Mouse (Mus musculus): ENCODE measurements around the gene Cox4i1. TPM values are rescaled to one million over a fixed set of nuclear protein-coding genes. Genes with fewer than 3 reads are reported as not detected.

The Cox4i1 gene
- polyA plus RNA-seq, 1 experiment from 2014 or later = 1,049 TPM

DNA sequence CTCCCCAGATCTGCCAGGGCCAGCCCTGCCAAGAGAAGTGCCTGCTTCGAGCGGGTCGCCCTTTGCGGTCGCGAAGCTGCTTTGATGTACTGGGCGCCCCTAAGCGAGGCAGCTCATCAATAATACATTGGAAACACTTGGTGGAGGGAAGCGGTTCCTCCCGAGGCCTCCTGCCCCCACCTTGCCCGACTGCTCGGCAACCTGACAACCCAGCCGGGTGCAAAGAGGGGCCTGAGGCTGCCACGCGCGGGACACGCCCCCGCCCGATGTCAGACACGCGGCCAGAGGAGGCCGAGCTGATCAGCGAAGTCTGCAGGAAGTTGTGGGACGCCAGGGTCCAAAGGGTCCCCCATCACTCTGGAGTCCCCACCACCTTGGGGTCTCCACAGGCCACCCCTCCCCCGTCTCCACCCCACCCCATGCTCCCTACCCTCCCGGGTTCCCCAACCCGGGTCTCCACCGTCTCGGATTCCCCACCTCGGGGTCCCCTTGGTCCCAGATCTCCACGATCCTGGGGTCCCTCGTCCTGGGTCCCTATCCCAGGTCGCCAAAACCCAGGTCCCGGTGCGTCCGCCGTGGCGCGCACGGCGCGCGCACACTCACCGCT, 34.3 kb upstream of the Cox4i1 start:
- WGBS = under 1% methylated on average over 44 of the region's 44 CpGs
- peak; percentile 48; the same call in 1 of the 2 replicates for ATAC-seq (replicated peaks)
- H3K4me2 ChIP-seq = peak overlapping the region; percentile 93
- H3K27ac ChIP-seq = peak overlapping the region; percentile 32; the same call in 1 of the 2 replicates
- no peaks in the 10 kb centered on the region for H3K36me3 ChIP-seq (replicated peaks)
- peak overlapping the region; percentile 68 for H3K9ac ChIP-seq
- no peaks in the 10 kb centered on the region for H3K9me3 ChIP-seq
- H3K4me3 ChIP-seq = peak overlapping the region; percentile 67
- peaks cover 18% of the 10 kb centered on the region for H3K4me1 ChIP-seq
- 0 out of 2 replicates have a peak, but pooled peaks cover 5% of the 10 kb centered on the region for H3K27me3 ChIP-seq (replicated peaks)

- Histone ChIP-seq H3K4me3 (peak overlapping the region; percentile 67), H3K36me3 (replicated peaks) (no peaks in the 10 kb centered on the region), H3K4me1 (peaks cover 18% of the 10 kb centered on the region), H3K9ac (peak overlapping the region; percentile 68), H3K27me3 (replicated peaks) (0 out of 2 replicates have a peak, but pooled peaks cover 5% of the 10 kb centered on the region), H3K27ac (peak overlapping the region; percentile 32; the same call in 1 of the 2 replicates), H3K4me2 (peak overlapping the region; percentile 93), H3K9me3 (no peaks in the 10 kb centered on the region)
- under 1% methylated on average over 42 of the region's 42 CpGs for WGBS
- peak; percentile 49 for ATAC-seq (replicated peaks)
Observed at GRCm38 (mm10) chr8:120634329-120634839, 33.6 kb upstream of the Cox4i1 start.

- Histone ChIP-seq H3K4me1 (no peaks in the 10 kb centered on the region), H3K36me3 (replicated peaks) (no peaks in the 10 kb centered on the region), H3K27ac (0 out of 2 replicates have a peak overlapping the region, but pooled peaks have one; percentile 6), H3K4me3 (no peak overlapping the region), H3K27me3 (replicated peaks) (no peaks in the 10 kb centered on the region), H3K9ac (no peak overlapping the region), H3K4me2 (no peak overlapping the region), H3K9me3 (no peaks in the 10 kb centered on the region)
- 14% methylated on average over 8 of the region's 8 CpGs for WGBS
- ATAC-seq (replicated peaks) = no peak
Observed at GRCm38 (mm10) chr8:120641245-120641644, 26.8 kb upstream of the Cox4i1 start.

DNA sequence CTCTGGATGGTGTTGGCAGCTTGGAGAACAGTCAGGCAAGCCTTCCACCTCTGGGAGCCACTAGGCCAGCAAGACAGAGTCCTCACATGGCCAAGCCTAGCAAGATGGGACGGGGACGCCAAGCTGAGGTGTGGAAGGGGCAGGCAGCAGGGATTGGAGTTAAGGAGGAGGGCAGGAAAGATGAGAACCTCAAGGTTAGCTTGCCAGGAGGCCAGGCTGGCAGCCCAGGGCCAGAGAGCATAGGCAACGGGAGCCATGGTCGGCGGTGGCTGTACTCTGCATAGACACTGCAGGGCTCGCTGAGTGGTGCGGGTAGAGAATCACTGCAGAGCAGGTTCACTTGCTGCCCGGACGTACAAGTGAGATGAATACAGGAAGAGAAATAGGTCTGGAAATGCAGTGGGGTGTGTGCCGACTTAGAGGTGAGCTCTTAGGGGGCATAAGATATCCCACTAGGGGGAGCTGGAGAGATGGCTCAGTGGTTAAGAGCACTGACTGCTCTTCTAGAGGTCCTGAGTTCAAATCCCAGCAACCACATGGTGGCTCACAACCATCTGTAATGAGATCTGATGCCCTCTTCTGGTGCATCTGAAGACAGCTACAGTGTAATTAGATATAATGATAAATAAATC, 25.9 kb upstream of the Cox4i1 start:
- no peak overlapping the region for H3K4me2 ChIP-seq
- 75% methylated on average over 10 of the region's 10 CpGs for WGBS
- H3K9me3 ChIP-seq = no peaks in the 10 kb centered on the region
- no peak overlapping the region for H3K9ac ChIP-seq
- H3K27me3 ChIP-seq (replicated peaks) = no peaks in the 10 kb centered on the region
- H3K27ac ChIP-seq = 0 out of 2 replicates have a peak overlapping the region, but pooled peaks have one; percentile 29
- H3K4me1 ChIP-seq = no peaks in the 10 kb centered on the region
- no peaks in the 10 kb centered on the region for H3K36me3 ChIP-seq (replicated peaks)
- H3K4me3 ChIP-seq = no peak overlapping the region
- no peak for ATAC-seq (replicated peaks)

- Histone ChIP-seq H3K4me2 (no peak overlapping the region), H3K4me1 (no peaks in the 10 kb centered on the region), H3K4me3 (no peak overlapping the region), H3K27me3 (replicated peaks) (no peaks in the 10 kb centered on the region), H3K36me3 (replicated peaks) (no peaks in the 10 kb centered on the region), H3K9ac (no peak overlapping the region), H3K9me3 (no peaks in the 10 kb centered on the region), H3K27ac (no peak overlapping the region)
- peak; percentile 79 for ATAC-seq (replicated peaks)
- WGBS = 83% methylated on average over 7 of the region's 7 CpGs
Observed at GRCm38 (mm10) chr8:120644663-120645062, 23.4 kb upstream of the Cox4i1 start.

- Histone ChIP-seq H3K4me2 (no peak within 1 kb of the TSS), H3K27ac (no peak within 1 kb of the TSS), H3K4me3 (no peak within 1 kb of the TSS), H3K36me3 (replicated peaks) (no peaks in the 10 kb centered on the region), H3K9ac (no peak within 1 kb of the TSS), H3K9me3 (no peaks in the 10 kb centered on the region), H3K27me3 (replicated peaks) (no peaks in the 10 kb centered on the region), H3K4me1 (no peaks in the 10 kb centered on the region)
- WGBS = 37% methylated on average over 7 of the region's 7 CpGs
- no peak for ATAC-seq (replicated peaks)
Observed at GRCm38 (mm10) chr8:120647532-120647931, 20.5 kb upstream of the Cox4i1 start, which contains the start of gene 1190005I06Rik. TSS of gene 1190005I06Rik (minus strand) at chr8:120647632.

GRCm38 (mm10) chr8:120656322-120657052, 11.5 kb upstream of the Cox4i1 start:
- Histone ChIP-seq H3K4me1 (no peaks in the 10 kb centered on the region), H3K4me3 (no peak overlapping the region), H3K9ac (no peak overlapping the region), H3K36me3 (replicated peaks) (peaks cover 18% of the 10 kb centered on the region), H3K27ac (no peak overlapping the region), H3K9me3 (no peaks in the 10 kb centered on the region), H3K4me2 (no peak overlapping the region), H3K27me3 (replicated peaks) (no peaks in the 10 kb centered on the region)
- 76% methylated on average over 7 of the region's 7 CpGs for WGBS
- no peak for ATAC-seq (replicated peaks)

GRCm38 (mm10) chr8:120657415-120657814, 10.6 kb upstream of the Cox4i1 start:
- no peaks in the 10 kb centered on the region for H3K9me3 ChIP-seq
- H3K36me3 ChIP-seq (replicated peaks) = peaks cover 18% of the 10 kb centered on the region
- no peak overlapping the region for H3K9ac ChIP-seq
- no peak overlapping the region for H3K4me3 ChIP-seq
- H3K4me1 ChIP-seq = no peaks in the 10 kb centered on the region
- no peak overlapping the region for H3K27ac ChIP-seq
- WGBS = 82% methylated on average over 8 of the region's 8 CpGs
- no peak overlapping the region for H3K4me2 ChIP-seq
- no peaks in the 10 kb centered on the region for H3K27me3 ChIP-seq (replicated peaks)
- no peak for ATAC-seq (replicated peaks)

DNA sequence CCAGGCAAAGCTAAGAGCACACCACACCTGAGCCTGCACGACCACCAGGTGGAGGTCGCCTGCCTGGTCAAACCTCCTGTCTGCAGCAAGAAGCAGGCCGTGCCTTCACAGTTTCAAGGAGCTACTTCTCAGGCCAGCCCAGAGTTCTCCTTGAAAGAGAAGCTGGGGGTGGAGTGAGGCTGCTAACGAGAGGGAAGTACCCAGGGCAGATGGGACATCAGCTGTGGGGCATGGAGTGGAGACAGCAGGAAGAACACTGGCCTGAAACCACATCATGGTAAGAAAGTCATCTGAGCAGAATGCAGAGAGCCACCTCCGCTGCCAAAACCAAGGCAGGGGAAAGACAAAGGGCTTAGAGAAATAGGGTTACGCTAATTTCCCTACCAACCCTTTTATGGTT, 3.5 kb upstream of the Cox4i1 start:
- Histone ChIP-seq H3K9me3 (no peaks in the 10 kb centered on the region), H3K27ac (no peak overlapping the region), H3K9ac (no peak overlapping the region; the same call in 1 of the 2 replicates), H3K4me1 (peaks cover 46% of the 10 kb centered on the region), H3K4me3 (no peak overlapping the region), H3K36me3 (replicated peaks) (no peaks in the 10 kb centered on the region), H3K27me3 (replicated peaks) (no peaks in the 10 kb centered on the region), H3K4me2 (no peak overlapping the region)
- 83% methylated on average over 6 of the region's 6 CpGs for WGBS
- ATAC-seq (replicated peaks) = no peak

DNA sequence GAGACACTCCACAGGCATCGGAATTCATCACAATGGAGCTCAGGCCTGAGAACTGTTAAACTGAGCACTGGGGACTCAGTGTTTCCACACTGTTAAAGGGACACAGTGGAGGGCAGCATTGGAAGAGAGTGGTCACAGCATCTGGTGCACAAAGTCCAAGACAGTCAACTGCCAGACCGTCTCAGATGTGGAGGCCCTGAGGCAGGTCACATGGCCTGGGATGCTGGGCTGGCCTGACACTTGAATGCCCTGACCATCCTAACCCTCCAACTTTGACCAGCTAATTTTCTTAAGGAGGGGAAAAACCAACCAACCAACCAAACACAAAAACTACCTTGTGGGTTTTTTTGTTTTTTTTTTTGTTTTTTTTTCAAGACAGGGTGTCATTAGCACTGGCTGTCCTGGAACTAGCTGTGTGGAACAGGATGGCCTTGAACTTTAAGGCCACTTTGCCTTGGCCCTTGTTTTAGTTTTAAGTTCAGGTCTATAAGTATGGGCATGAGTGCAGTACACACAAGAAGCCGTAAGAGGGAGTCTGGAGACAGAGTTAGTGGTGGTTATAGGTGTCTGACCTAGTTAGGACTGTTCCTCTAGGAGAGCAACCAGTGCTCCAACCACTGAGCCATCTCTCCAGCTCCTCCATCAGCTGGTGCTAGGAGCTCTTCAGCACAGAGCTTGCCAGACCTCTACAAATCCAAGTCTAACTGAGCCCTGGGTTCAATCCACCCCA, 2.1 kb upstream of the Cox4i1 start:
- Histone ChIP-seq H3K36me3 (replicated peaks) (no peaks in the 10 kb centered on the region; the same call in 1 of the 2 replicates), H3K9me3 (no peaks in the 10 kb centered on the region), H3K4me1 (peaks cover 53% of the 10 kb centered on the region), H3K27me3 (replicated peaks) (no peaks in the 10 kb centered on the region), H3K9ac (0 out of 2 replicates have a peak overlapping the region, but pooled peaks have one; percentile 97), H3K27ac (no peak overlapping the region), H3K4me3 (peak overlapping the region; percentile 98; the same call in 1 of the 2 replicates), H3K4me2 (peak overlapping the region; percentile 73)
- ATAC-seq (replicated peaks) = no peak
- WGBS = 77% methylated on average over 3 of the region's 3 CpGs

DNA sequence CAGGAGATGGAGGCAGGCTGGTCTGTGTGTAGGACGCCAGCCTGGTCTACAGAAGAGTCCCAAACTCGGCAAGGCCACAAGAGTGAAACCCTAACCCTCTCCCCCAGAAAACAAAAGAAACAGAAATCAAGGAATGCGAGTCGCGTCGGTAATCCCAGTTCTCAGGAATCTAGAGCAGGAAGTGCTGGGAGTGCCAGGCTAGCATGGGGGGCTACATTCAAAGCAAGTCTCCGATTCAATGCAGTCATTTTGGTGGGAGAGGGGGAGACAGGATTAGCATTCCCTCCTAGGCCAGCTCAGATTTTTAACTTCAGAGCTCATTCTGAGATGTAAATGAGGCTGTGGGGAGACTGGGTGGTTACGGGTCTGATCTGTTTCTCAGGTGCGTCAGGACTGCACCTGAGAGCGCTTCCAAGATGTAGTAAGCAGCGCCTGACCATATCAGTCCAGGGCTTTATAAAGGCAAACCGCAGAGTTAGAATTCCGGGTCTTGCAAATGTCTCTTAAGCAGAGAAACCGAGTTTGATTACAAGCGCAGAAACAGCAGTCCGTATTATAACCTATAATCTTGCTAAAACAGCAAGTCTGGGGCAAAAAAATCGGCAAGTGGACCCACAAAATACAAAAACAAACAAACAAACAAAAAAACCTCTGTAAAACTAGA, 1.1 kb upstream of the Cox4i1 start:
- Histone ChIP-seq H3K9me3 (no peaks in the 10 kb centered on the region), H3K9ac (peak overlapping the region; percentile 97), H3K36me3 (replicated peaks) (peaks cover 2% of the 10 kb centered on the region; the same call in 1 of the 2 replicates), H3K27ac (peak overlapping the region; percentile 85), H3K27me3 (replicated peaks) (no peaks in the 10 kb centered on the region), H3K4me1 (peaks cover 61% of the 10 kb centered on the region), H3K4me2 (peak overlapping the region; percentile 73), H3K4me3 (peak overlapping the region; percentile 98)
- no peak for ATAC-seq (replicated peaks)
- 2% methylated on average over 17 of the region's 17 CpGs for WGBS

Data from midbrain, embryonic 15.5 days (tissue).